9 mouse cellular contexts compared by ENCODE assay signal in genomic region chr12:64937493-64937892, GRCm38 (mm10). TPM values are rescaled to one million over a fixed set of nuclear protein-coding genes. Genes with fewer than 3 reads are reported as not detected.
A peak's percentile ranks its signal among the peaks of the same experiment; 100 is the strongest.
DNase-seq lines count a peak whose midpoint lies in the region; ATAC-seq and TF ChIP-seq lines count a peak whose summit lies in the region.
"Had no signal": no experiment of that assay in that cellular context is flagged by ENCODE, and none has a peak within 500 bp of the region (broad histone marks: within the 10 kb centered on the region; RNA-seq: fewer than 3 reads in every experiment).

No protein-coding gene starts in this region.

- intact Hi-C loops in left cerebral cortex, postnatal 25 days (cut with DNase I), result no loop called here

- no peaks in the 10 kb centered on the region for H3K36me3 ChIP-seq in E14TG2a.4 (ENCODE audit: insufficient read depth, low read length)

- H3K4me3 ChIP-seq in E14TG2a.4 (replicated peaks; ENCODE audit: low read length), result no peak overlapping the region
- H3K4me3 ChIP-seq: erythroblast, embryonic 14.5 days; hindbrain, embryonic 12.5 days had no signal

- TF ChIP-seq CTCF in E14TG2a.4 (conservative IDR thresholded peaks at IDR 0.05; ENCODE audit: low read length), result peak; percentile 48

- no peaks in the 10 kb centered on the region; the same call in 1 of the 2 replicates for H3K27me3 ChIP-seq in E14TG2a.4 (ENCODE audit: insufficient read depth, low read length)
- H3K27me3 ChIP-seq: hindbrain, embryonic 12.5 days had no signal

- no peaks in the 10 kb centered on the region for H3K9me3 ChIP-seq in E14TG2a.4 (ENCODE audit: low read length)
- H3K9me3 ChIP-seq: hindbrain, embryonic 12.5 days had no signal

- ATAC-seq in common myeloid progenitor, adult 5-6 weeks (replicated peaks; ENCODE audit: low read depth, poor library complexity, severe bottlenecking), result peak; percentile 93

- DNase-seq in kidney, adult 9 months, result peak; percentile 60
- DNase-seq in kidney, adult 11 months, result no peak
- DNase-seq in naive thymus-derived CD4-positive, alpha-beta T cell, adult 2 months (ENCODE audit: low read depth), result peak; percentile 45
- DNase-seq in left cerebral cortex, postnatal 25 days (ENCODE audit: low spot score in 2 of 2), result no peak
- no peak for DNase-seq in cerebellum, adult 11 months

- H3K4me1 ChIP-seq in E14TG2a.4 (replicated peaks; ENCODE audit: low read depth, low read length), result no peaks in the 10 kb centered on the region
- H3K4me1 ChIP-seq: hindbrain, embryonic 12.5 days had no signal

RNA-seq across cellular contexts. Expression of gene Gm527, which starts 19.8 kb away (rescaled TPM):
- 1.5 and 2.2 TPM in 2 replicates for total RNA-seq in common myeloid progenitor, adult 5-6 weeks (2017)
- total RNA-seq in left cerebral cortex, postnatal 25 days (2021), result 10 to 100 TPM; 15.4 to 18.6 TPM

RNA-seq across cellular contexts. Expression of gene Klhl28, which starts 27.8 kb away (rescaled TPM):
- 12.1 and 18.8 TPM in 2 replicates for total RNA-seq in common myeloid progenitor, adult 5-6 weeks (2017)
- total RNA-seq in left cerebral cortex, postnatal 25 days (2021), result 10 to 100 TPM; 24.2 to 24.5 TPM

RNA-seq across cellular contexts. Expression of gene Togaram1, which starts 28.1 kb away (rescaled TPM):
- total RNA-seq in common myeloid progenitor, adult 5-6 weeks (2017), result 53.5 and 60.8 TPM in 2 replicates
- total RNA-seq in left cerebral cortex, postnatal 25 days (2021), result 10 to 100 TPM; 55.8 to 56.7 TPM

Comparison
In these comparisons a context has a peak if more than half of its experiments do, and no peak if none do; other contexts are left out.
1. DNase-seq: peak in kidney, adult 9 months (single experiment) and naive thymus-derived CD4-positive, alpha-beta T cell, adult 2 months (single experiment); none in kidney, adult 11 months (single experiment), left cerebral cortex, postnatal 25 days (0 of 2) and cerebellum, adult 11 months (single experiment).